Mouse (Mus musculus): ENCODE results near the gene Gm45785. TPM values are rescaled to one million over a fixed set of nuclear protein-coding genes. Genes with fewer than 3 reads are reported as not detected.
A peak's percentile ranks its signal among the peaks of the same experiment; 100 is the strongest.

Gm45785 gene
- polyA plus RNA-seq, 2 experiments, result not detected

- Histone ChIP-seq H3K9me3 (ENCODE audit: control insufficient read depth, low read length) (no peaks in the 10 kb centered on the region), H3K27ac (replicated peaks; ENCODE audit: low read depth, low read length) (no peak overlapping the region), H3K4me2 (replicated peaks; ENCODE audit: low read depth, low read length, severe bottlenecking) (no peak overlapping the region), H3K36me3 (ENCODE audit: control insufficient read depth, insufficient read depth, low read length) (no peaks in the 10 kb centered on the region), H3K4me3 (replicated peaks; ENCODE audit: low read length) (no peak overlapping the region), H3K4me1 (ENCODE audit: control insufficient read depth, insufficient read depth, low read length) (no peaks in the 10 kb centered on the region), H3K27me3 (ENCODE audit: control insufficient read depth, insufficient read depth, low read length) (no peaks in the 10 kb centered on the region), H3K9ac (ENCODE audit: low read depth, low read length, severe bottlenecking) (no peak overlapping the region)
- WGBS, result 88% methylated on average over 3 of the region's 3 CpGs
- no peak for TF ChIP-seq POLR2A (IDR thresholded peaks at IDR 0.05; ENCODE audit: borderline replicate concordance, extremely low read depth, insufficient read depth, insufficient read length)
- no peak for DNase-seq (ENCODE audit: low spot score)
- ATAC-seq (ENCODE audit: low FRiP score, low read depth), result no peak
These were observed 58.5 kb downstream of the Gm45785 start for GRCm38 (mm10) chr7:140797619-140798018.

GRCm38 (mm10) chr7:140793541-140793940, 62.6 kb downstream of the Gm45785 start:
- Histone ChIP-seq H3K27ac (replicated peaks; ENCODE audit: low read depth, low read length) (no peak overlapping the region), H3K4me1 (ENCODE audit: control insufficient read depth, insufficient read depth, low read length) (no peaks in the 10 kb centered on the region), H3K27me3 (ENCODE audit: control insufficient read depth, insufficient read depth, low read length) (no peaks in the 10 kb centered on the region), H3K9ac (ENCODE audit: low read depth, low read length, severe bottlenecking) (no peak overlapping the region), H3K9me3 (ENCODE audit: control insufficient read depth, low read length) (no peaks in the 10 kb centered on the region), H3K36me3 (ENCODE audit: control insufficient read depth, insufficient read depth, low read length) (no peaks in the 10 kb centered on the region), H3K4me2 (replicated peaks; ENCODE audit: low read depth, low read length, severe bottlenecking) (no peak overlapping the region), H3K4me3 (replicated peaks; ENCODE audit: low read length) (no peak overlapping the region)
- DNase-seq (ENCODE audit: low spot score), result no peak
- no peak for TF ChIP-seq POLR2A (IDR thresholded peaks at IDR 0.05; ENCODE audit: borderline replicate concordance, extremely low read depth, insufficient read depth, insufficient read length)
- ATAC-seq (ENCODE audit: low FRiP score, low read depth), result no peak
- WGBS, result 59% methylated on average over 4 of the region's 4 CpGs

DNA sequence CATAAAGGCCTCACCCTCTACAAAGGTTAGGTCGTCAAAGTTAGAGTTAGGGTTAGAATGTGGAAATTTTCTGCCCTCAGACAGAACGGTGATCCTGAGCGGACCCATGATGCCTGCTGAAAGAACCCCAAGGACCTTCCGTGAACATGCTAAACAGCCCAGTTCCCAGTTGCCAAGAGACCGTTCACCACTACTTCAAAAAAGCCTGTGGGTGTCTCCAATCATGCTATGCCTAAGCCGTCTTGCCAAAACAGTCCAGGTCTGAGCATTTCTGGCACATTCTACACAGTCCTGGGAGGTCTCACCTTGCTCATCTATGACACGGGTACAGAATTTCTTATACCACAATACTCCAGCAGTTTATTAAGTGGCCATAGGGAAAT, 68.1 kb downstream of the Gm45785 start:
- ATAC-seq (ENCODE audit: low FRiP score, low read depth), result no peak
- no peaks in the 10 kb centered on the region for H3K36me3 ChIP-seq (ENCODE audit: control insufficient read depth, insufficient read depth, low read length)
- H3K27me3 ChIP-seq (ENCODE audit: control insufficient read depth, insufficient read depth, low read length), result no peaks in the 10 kb centered on the region
- H3K9ac ChIP-seq (ENCODE audit: low read depth, low read length, severe bottlenecking), result no peak overlapping the region
- H3K4me2 ChIP-seq (replicated peaks; ENCODE audit: low read depth, low read length, severe bottlenecking), result no peak overlapping the region
- H3K4me3 ChIP-seq (replicated peaks; ENCODE audit: low read length), result no peak overlapping the region
- no peak for TF ChIP-seq POLR2A (IDR thresholded peaks at IDR 0.05; ENCODE audit: borderline replicate concordance, extremely low read depth, insufficient read depth, insufficient read length)
- H3K27ac ChIP-seq (replicated peaks; ENCODE audit: low read depth, low read length), result no peak overlapping the region
- no peaks in the 10 kb centered on the region for H3K4me1 ChIP-seq (ENCODE audit: control insufficient read depth, insufficient read depth, low read length)
- no peaks in the 10 kb centered on the region for H3K9me3 ChIP-seq (ENCODE audit: control insufficient read depth, low read length)
- 84% methylated on average over 7 of the region's 7 CpGs for WGBS
- DNase-seq (ENCODE audit: low spot score), result no peak

GRCm38 (mm10) chr7:140787406-140788052, 68.6 kb downstream of the Gm45785 start, which contains the start of gene Syce1:
Syce1 (minus strand) TSS chr7:140787852.
- DNase-seq (ENCODE audit: low spot score) (no peak), ATAC-seq (ENCODE audit: low FRiP score, low read depth) (no peak)
- no peak for TF ChIP-seq POLR2A (IDR thresholded peaks at IDR 0.05; ENCODE audit: borderline replicate concordance, extremely low read depth, insufficient read depth, insufficient read length)
- Histone ChIP-seq H3K9ac (ENCODE audit: low read depth, low read length, severe bottlenecking) (no peak within 1 kb of the TSS), H3K4me2 (replicated peaks; ENCODE audit: low read depth, low read length, severe bottlenecking) (no peak within 1 kb of the TSS), H3K36me3 (ENCODE audit: control insufficient read depth, insufficient read depth, low read length) (no peaks in the 10 kb centered on the region), H3K4me1 (ENCODE audit: control insufficient read depth, insufficient read depth, low read length) (no peaks in the 10 kb centered on the region), H3K9me3 (ENCODE audit: control insufficient read depth, low read length) (no peaks in the 10 kb centered on the region), H3K27me3 (ENCODE audit: control insufficient read depth, insufficient read depth, low read length) (no peaks in the 10 kb centered on the region), H3K27ac (replicated peaks; ENCODE audit: low read depth, low read length) (no peak within 1 kb of the TSS), H3K4me3 (replicated peaks; ENCODE audit: low read length) (no peak within 1 kb of the TSS)
- 83% methylated on average over 33 of the region's 33 CpGs for WGBS

DNA sequence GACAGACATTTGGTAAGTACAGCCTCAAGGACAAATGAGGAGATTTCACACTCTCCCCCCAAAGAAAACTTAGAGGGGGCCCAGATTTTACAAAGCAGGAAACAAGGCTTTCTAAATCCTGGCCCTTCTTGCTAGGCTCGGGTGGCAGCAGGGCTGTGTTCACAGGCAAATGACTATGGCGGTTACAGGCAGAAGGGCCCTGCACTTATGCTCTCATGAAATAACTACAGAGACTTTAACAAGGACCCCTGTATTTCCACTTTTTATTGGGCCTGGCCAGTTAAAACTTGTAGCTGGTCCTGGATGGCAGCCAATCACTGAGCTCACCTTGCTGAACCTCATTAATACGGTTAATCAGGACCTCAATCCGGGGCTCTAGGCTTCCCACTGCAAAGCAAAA, 75.6 kb downstream of the Gm45785 start:
- no peaks in the 10 kb centered on the region for H3K36me3 ChIP-seq (ENCODE audit: control insufficient read depth, insufficient read depth, low read length)
- no peak for ATAC-seq (ENCODE audit: low FRiP score, low read depth)
- DNase-seq (ENCODE audit: low spot score), result peak; percentile 15
- H3K27ac ChIP-seq (replicated peaks; ENCODE audit: low read depth, low read length), result 0 out of 2 replicates have a peak overlapping the region, but pooled peaks have one; percentile 7
- 31% methylated on average over 4 of the region's 4 CpGs for WGBS
- H3K27me3 ChIP-seq (ENCODE audit: control insufficient read depth, insufficient read depth, low read length), result no peaks in the 10 kb centered on the region
- no peaks in the 10 kb centered on the region for H3K9me3 ChIP-seq (ENCODE audit: control insufficient read depth, low read length)
- no peaks in the 10 kb centered on the region for H3K4me1 ChIP-seq (ENCODE audit: control insufficient read depth, insufficient read depth, low read length)
- no peak for TF ChIP-seq POLR2A (IDR thresholded peaks at IDR 0.05; ENCODE audit: borderline replicate concordance, extremely low read depth, insufficient read depth, insufficient read length)
- H3K9ac ChIP-seq (ENCODE audit: low read depth, low read length, severe bottlenecking), result no peak overlapping the region
- no peak overlapping the region for H3K4me3 ChIP-seq (replicated peaks; ENCODE audit: low read length)
- no peak overlapping the region for H3K4me2 ChIP-seq (replicated peaks; ENCODE audit: low read depth, low read length, severe bottlenecking)

Other genes starting within 250 kb of the Gm45785 start
- not detected in 2 replicates for gene Olfr61, start 227.4 kb downstream of the Gm45785 start, polyA plus RNA-seq (2012; rRNA removed)
- gene Olfr61, start 227.4 kb downstream of the Gm45785 start, polyA plus RNA-seq (2014; fragmentation: Nextera tagmentation; extraction: Ambion mirVana), result not detected in 2 replicates
- gene Olfr53, start 209.9 kb downstream of the Gm45785 start, polyA plus RNA-seq (2012; rRNA removed), result not detected in 2 replicates
- gene Olfr53, start 209.9 kb downstream of the Gm45785 start, polyA plus RNA-seq (2014; fragmentation: Nextera tagmentation; extraction: Ambion mirVana), result not detected in 2 replicates
- 0.19 and 0.20 TPM in 2 replicates for gene Olfr539, start 196.4 kb downstream of the Gm45785 start, polyA plus RNA-seq (2012; rRNA removed)
- 0.03 TPM in 1 of 2 replicates, not detected in the other for gene Olfr539, start 196.4 kb downstream of the Gm45785 start, polyA plus RNA-seq (2014; fragmentation: Nextera tagmentation; extraction: Ambion mirVana)
- 0.04 and 0.06 TPM in 2 replicates for gene Olfr45, start 174.4 kb downstream of the Gm45785 start, polyA plus RNA-seq (2012; rRNA removed)
- gene Olfr45, start 174.4 kb downstream of the Gm45785 start, polyA plus RNA-seq (2014; fragmentation: Nextera tagmentation; extraction: Ambion mirVana), result not detected in 2 replicates
- gene Olfr541, start 159.1 kb downstream of the Gm45785 start, polyA plus RNA-seq (2012; rRNA removed), result not detected in 2 replicates
- gene Olfr541, start 159.1 kb downstream of the Gm45785 start, polyA plus RNA-seq (2014; fragmentation: Nextera tagmentation; extraction: Ambion mirVana), result not detected in 2 replicates
- gene Cyp2e1, start 92.6 kb downstream of the Gm45785 start, polyA plus RNA-seq (2012; rRNA removed), result 0.05 and 0.12 TPM in 2 replicates
- not detected in 2 replicates for gene Cyp2e1, start 92.6 kb downstream of the Gm45785 start, polyA plus RNA-seq (2014; fragmentation: Nextera tagmentation; extraction: Ambion mirVana)
- gene Syce1, start 68.5 kb downstream of the Gm45785 start, polyA plus RNA-seq (2012; rRNA removed), result 0.39 and 0.55 TPM in 2 replicates
- 0.54 and 0.66 TPM in 2 replicates for gene Syce1, start 68.5 kb downstream of the Gm45785 start, polyA plus RNA-seq (2014; fragmentation: Nextera tagmentation; extraction: Ambion mirVana)
- 0.83 and 0.93 TPM in 2 replicates for gene Zfp941, start 34.2 kb downstream of the Gm45785 start, polyA plus RNA-seq (2012; rRNA removed)
- gene Zfp941, start 34.2 kb downstream of the Gm45785 start, polyA plus RNA-seq (2014; fragmentation: Nextera tagmentation; extraction: Ambion mirVana), result 1.3 and 1.5 TPM in 2 replicates
- gene Urah, start 21.3 kb downstream of the Gm45785 start, polyA plus RNA-seq (2012; rRNA removed), result 1.2 and 2.5 TPM in 2 replicates
- gene Urah, start 21.3 kb downstream of the Gm45785 start, polyA plus RNA-seq (2014; fragmentation: Nextera tagmentation; extraction: Ambion mirVana), result 6.2 and 9.0 TPM in 2 replicates
- not detected in 2 replicates for gene Scgb1c1, start 10.8 kb downstream of the Gm45785 start, polyA plus RNA-seq (2012; rRNA removed)
- gene Scgb1c1, start 10.8 kb downstream of the Gm45785 start, polyA plus RNA-seq (2014; fragmentation: Nextera tagmentation; extraction: Ambion mirVana), result not detected in 2 replicates
- gene Odf3, start 8.5 kb downstream of the Gm45785 start, polyA plus RNA-seq (2012; rRNA removed), result 0.04 TPM in 2 replicates
- not detected in 2 replicates for gene Odf3, start 8.5 kb downstream of the Gm45785 start, polyA plus RNA-seq (2014; fragmentation: Nextera tagmentation; extraction: Ambion mirVana)
- gene Ric8a, start 626 bp upstream of the Gm45785 start, polyA plus RNA-seq (2012; rRNA removed), result 70.3 and 82.0 TPM in 2 replicates
- gene Ric8a, start 626 bp upstream of the Gm45785 start, polyA plus RNA-seq (2014; fragmentation: Nextera tagmentation; extraction: Ambion mirVana), result 74.0 and 78.9 TPM in 2 replicates
- 45.0 and 48.2 TPM in 2 replicates for gene Bet1l, start 1.2 kb upstream of the Gm45785 start, polyA plus RNA-seq (2012; rRNA removed)
- gene Bet1l, start 1.2 kb upstream of the Gm45785 start, polyA plus RNA-seq (2014; fragmentation: Nextera tagmentation; extraction: Ambion mirVana), result 75.1 and 92.8 TPM in 2 replicates
- gene Psmd13, start 25.6 kb upstream of the Gm45785 start, polyA plus RNA-seq (2012; rRNA removed), result 98.9 and 113 TPM in 2 replicates
- gene Psmd13, start 25.6 kb upstream of the Gm45785 start, polyA plus RNA-seq (2014; fragmentation: Nextera tagmentation; extraction: Ambion mirVana), result 133 TPM in 2 replicates
- 28.3 and 33.1 TPM in 2 replicates for gene Sirt3, start 26.0 kb upstream of the Gm45785 start, polyA plus RNA-seq (2012; rRNA removed)
- gene Sirt3, start 26.0 kb upstream of the Gm45785 start, polyA plus RNA-seq (2014; fragmentation: Nextera tagmentation; extraction: Ambion mirVana), result 20.1 and 22.3 TPM in 2 replicates
- gene Cox8b, start 44.1 kb upstream of the Gm45785 start, polyA plus RNA-seq (2012; rRNA removed), result 14.2 and 14.5 TPM in 2 replicates
- gene Cox8b, start 44.1 kb upstream of the Gm45785 start, polyA plus RNA-seq (2014; fragmentation: Nextera tagmentation; extraction: Ambion mirVana), result 17.2 and 32.5 TPM in 2 replicates
- 0.05 TPM in 2 replicates for gene Nlrp6, start 64.6 kb upstream of the Gm45785 start, polyA plus RNA-seq (2012; rRNA removed)
- gene Nlrp6, start 64.6 kb upstream of the Gm45785 start, polyA plus RNA-seq (2014; fragmentation: Nextera tagmentation; extraction: Ambion mirVana), result 0.08 TPM in 1 of 2 replicates, not detected in the other
- 52.8 and 68.8 TPM in 2 replicates for gene Pgghg, start 85.1 kb upstream of the Gm45785 start, polyA plus RNA-seq (2012; rRNA removed)
- gene Pgghg, start 85.1 kb upstream of the Gm45785 start, polyA plus RNA-seq (2014; fragmentation: Nextera tagmentation; extraction: Ambion mirVana), result 26.7 and 31.3 TPM in 2 replicates
- gene Ifitm5, start 94.0 kb upstream of the Gm45785 start, polyA plus RNA-seq (2012; rRNA removed), result 30.9 and 34.4 TPM in 2 replicates
- gene Ifitm5, start 94.0 kb upstream of the Gm45785 start, polyA plus RNA-seq (2014; fragmentation: Nextera tagmentation; extraction: Ambion mirVana), result 32.3 and 44.3 TPM in 2 replicates
- not detected in 2 replicates for gene Gm45717, start 99.6 kb upstream of the Gm45785 start, polyA plus RNA-seq (2012; rRNA removed)
- gene Gm45717, start 99.6 kb upstream of the Gm45785 start, polyA plus RNA-seq (2014; fragmentation: Nextera tagmentation; extraction: Ambion mirVana), result not detected in 2 replicates
- gene Ifitm2, start 99.7 kb upstream of the Gm45785 start, polyA plus RNA-seq (2012; rRNA removed), result 1,234 and 1,466 TPM in 2 replicates
- gene Ifitm2, start 99.7 kb upstream of the Gm45785 start, polyA plus RNA-seq (2014; fragmentation: Nextera tagmentation; extraction: Ambion mirVana), result 1,822 and 1,827 TPM in 2 replicates
- 68.1 and 115 TPM in 2 replicates for gene Ifitm1, start 110.9 kb upstream of the Gm45785 start, polyA plus RNA-seq (2012; rRNA removed)
- gene Ifitm1, start 110.9 kb upstream of the Gm45785 start, polyA plus RNA-seq (2014; fragmentation: Nextera tagmentation; extraction: Ambion mirVana), result 55.4 and 66.7 TPM in 2 replicates
- 85.6 and 91.3 TPM in 2 replicates for gene Ifitm3, start 154.4 kb upstream of the Gm45785 start, polyA plus RNA-seq (2012; rRNA removed)
- 184 and 201 TPM in 2 replicates for gene Ifitm3, start 154.4 kb upstream of the Gm45785 start, polyA plus RNA-seq (2014; fragmentation: Nextera tagmentation; extraction: Ambion mirVana)
- gene Ifitm6, start 161.6 kb upstream of the Gm45785 start, polyA plus RNA-seq (2012; rRNA removed), result 1.3 and 1.8 TPM in 2 replicates
- 1.2 and 1.7 TPM in 2 replicates for gene Ifitm6, start 161.6 kb upstream of the Gm45785 start, polyA plus RNA-seq (2014; fragmentation: Nextera tagmentation; extraction: Ambion mirVana)
- not detected in 2 replicates for gene Gm17387, start 172.8 kb upstream of the Gm45785 start, polyA plus RNA-seq (2012; rRNA removed)
- not detected in 2 replicates for gene Gm17387, start 172.8 kb upstream of the Gm45785 start, polyA plus RNA-seq (2014; fragmentation: Nextera tagmentation; extraction: Ambion mirVana)
- gene B4galnt4, start 204.8 kb upstream of the Gm45785 start, polyA plus RNA-seq (2012; rRNA removed), result 46.5 and 53.7 TPM in 2 replicates
- 12.3 and 17.1 TPM in 2 replicates for gene B4galnt4, start 204.8 kb upstream of the Gm45785 start, polyA plus RNA-seq (2014; fragmentation: Nextera tagmentation; extraction: Ambion mirVana)
- gene Pkp3, start 221.9 kb upstream of the Gm45785 start, polyA plus RNA-seq (2012; rRNA removed), result 37.6 and 38.8 TPM in 2 replicates
- gene Pkp3, start 221.9 kb upstream of the Gm45785 start, polyA plus RNA-seq (2014; fragmentation: Nextera tagmentation; extraction: Ambion mirVana), result 62.4 and 65.9 TPM in 2 replicates
- gene Sigirr, start 244.2 kb upstream of the Gm45785 start, polyA plus RNA-seq (2012; rRNA removed), result 2.5 and 3.1 TPM in 2 replicates
- 2.7 and 4.0 TPM in 2 replicates for gene Sigirr, start 244.2 kb upstream of the Gm45785 start, polyA plus RNA-seq (2014; fragmentation: Nextera tagmentation; extraction: Ambion mirVana)

Measured in limb, embryonic 14.5 days (tissue).